Mouse (Mus musculus): ENCODE measurements at regions not wholly inside any gene's neighbourhood (a gene's known extent, or its start where the extent isn't known, plus 50 kb on each side); places are given as distances from the start of the nearest gene placed in this dataset.

DNA sequence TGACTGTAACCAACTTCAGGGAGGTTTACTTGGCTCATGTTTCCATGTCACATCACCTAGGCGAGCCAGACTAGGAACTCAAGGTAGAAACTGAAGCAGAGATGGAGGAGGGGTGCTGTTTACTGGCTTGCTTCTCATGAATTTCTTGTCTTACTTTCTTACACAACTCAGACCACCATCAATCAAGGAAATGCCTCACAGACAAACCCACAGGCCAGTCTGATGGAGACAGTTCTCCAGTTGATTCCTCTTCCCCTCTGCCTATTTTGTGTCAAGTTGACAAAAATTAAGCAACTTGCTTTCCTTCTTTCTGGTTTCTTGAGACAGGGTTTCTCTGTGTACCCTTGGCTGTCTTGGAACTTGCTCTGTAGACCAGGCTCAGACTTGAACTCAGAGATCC, 83.8 kb upstream of the Phip start:
- DNase-seq (ENCODE audit: low spot score in 2 of 2): no peak

- no peak for DNase-seq (ENCODE audit: low spot score in 2 of 2)
Measured at GRCm38 (mm10) chr9:83056208-83056607, 80.9 kb upstream of the Phip start.

DNA sequence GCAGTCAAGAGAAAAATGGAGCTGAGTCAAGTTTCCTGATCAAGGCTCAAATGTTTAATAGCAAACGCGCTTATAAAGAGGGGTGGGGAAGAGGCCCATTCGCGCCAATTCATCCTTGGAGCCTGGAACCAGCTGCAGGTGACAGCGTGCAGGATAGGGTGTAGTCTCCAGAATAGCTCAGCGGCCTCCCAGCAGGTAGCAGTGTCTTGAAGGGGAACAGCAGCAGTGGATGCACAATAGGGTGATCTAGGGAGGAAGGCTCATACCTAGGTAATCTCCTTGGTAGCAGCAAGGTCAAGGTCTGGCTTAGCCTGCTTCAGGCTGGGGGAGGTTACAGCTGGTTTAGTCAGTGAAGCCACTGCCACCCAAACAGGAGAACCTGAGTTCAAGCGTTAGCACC, 76.3 kb upstream of the Phip start:
- no peak for DNase-seq (ENCODE audit: low spot score in 2 of 2)

- no peak for DNase-seq (ENCODE audit: low spot score in 2 of 2)
Measured at GRCm38 (mm10) chr9:83047567-83048238, 72.4 kb upstream of the Phip start.

DNA sequence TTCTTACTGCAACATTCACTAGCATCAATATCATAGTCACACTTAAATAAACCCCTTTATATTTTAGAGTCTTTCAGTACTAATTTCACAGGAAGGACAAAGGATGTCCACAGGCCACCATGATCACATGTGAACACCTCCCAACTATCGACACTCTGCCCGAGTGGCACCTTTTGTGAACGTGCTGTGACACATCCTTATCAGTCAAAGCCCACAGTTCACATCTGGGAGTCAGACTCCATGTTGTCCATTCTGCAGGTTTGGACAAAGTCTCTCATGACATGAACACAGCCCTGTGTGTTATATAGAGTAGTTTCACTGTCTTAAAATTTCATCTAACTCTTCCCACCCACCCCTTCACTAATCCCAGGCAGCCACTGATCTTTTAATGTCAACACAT, 70.7 kb upstream of the Phip start:
- no peak for DNase-seq (ENCODE audit: low spot score in 2 of 2)

DNA sequence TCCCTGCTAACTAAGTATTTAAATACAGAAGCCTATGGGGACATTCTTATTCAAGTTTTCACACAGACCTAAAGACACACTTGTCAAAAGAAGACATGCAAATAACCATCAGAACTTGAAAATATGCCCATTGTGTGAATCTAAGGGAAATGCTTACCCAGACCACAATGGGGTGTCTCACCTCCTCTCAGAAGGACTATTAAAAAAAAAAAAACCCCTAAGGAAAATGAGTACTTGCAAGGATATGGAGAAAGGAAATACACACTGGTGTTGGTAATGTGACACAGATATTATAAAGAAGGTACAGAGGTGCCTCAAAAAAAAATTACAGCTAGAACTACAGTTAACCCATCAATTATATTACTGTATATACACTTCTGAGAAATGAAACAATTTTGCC, 68.5 kb upstream of the Phip start:
- no peak for DNase-seq (ENCODE audit: low spot score in 2 of 2)

DNA sequence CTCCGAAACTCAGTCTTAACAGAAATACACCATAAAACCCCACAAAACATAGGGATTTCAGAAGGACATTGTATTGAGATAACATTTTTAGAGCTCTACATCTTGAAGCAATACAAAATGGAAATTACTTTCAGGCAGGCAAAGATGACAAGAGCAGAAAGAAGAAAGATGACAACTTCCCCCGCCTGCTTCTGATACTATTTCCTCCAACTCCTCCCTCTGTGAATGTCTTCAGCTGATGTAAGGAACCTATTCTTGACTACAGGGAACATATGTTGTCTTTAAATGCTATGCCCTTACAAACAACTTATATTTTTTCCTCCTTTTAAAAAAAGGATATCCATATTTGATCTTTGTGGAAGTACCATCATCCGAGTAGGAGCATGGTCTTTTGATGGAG, 66.0 kb upstream of the Phip start:
- DNase-seq (ENCODE audit: low spot score in 2 of 2): no peak

GRCm38 (mm10) chr9:83040686-83041085, 65.4 kb upstream of the Phip start:
- DNase-seq (ENCODE audit: low spot score in 2 of 2): no peak

GRCm38 (mm10) chr9:83037261-83038119, 62.2 kb upstream of the Phip start:
- DNase-seq (ENCODE audit: low spot score in 2 of 2): peak; percentile 52 to 59

Measured in spleen, postnatal 36 days (tissue).